Mouse (Mus musculus) erythroblast, embryonic 14.5 days (primary cell): Measurements from ENCODE around the gene Kifc3.

Experiments used
- GATA1 ChIP-seq: IDR thresholded peaks from 2 replicates; pipeline ENCODE4 v1.6.1; 2012; ENCODE audit warnings: low read length, inconsistent platforms, mixed read lengths
- TAL1 ChIP-seq: IDR thresholded peaks from 3 replicates; pipeline ENCODE4 v1.6.1; 2012; ENCODE audit warnings: low read length, inconsistent platforms, mixed read lengths

DNA sequence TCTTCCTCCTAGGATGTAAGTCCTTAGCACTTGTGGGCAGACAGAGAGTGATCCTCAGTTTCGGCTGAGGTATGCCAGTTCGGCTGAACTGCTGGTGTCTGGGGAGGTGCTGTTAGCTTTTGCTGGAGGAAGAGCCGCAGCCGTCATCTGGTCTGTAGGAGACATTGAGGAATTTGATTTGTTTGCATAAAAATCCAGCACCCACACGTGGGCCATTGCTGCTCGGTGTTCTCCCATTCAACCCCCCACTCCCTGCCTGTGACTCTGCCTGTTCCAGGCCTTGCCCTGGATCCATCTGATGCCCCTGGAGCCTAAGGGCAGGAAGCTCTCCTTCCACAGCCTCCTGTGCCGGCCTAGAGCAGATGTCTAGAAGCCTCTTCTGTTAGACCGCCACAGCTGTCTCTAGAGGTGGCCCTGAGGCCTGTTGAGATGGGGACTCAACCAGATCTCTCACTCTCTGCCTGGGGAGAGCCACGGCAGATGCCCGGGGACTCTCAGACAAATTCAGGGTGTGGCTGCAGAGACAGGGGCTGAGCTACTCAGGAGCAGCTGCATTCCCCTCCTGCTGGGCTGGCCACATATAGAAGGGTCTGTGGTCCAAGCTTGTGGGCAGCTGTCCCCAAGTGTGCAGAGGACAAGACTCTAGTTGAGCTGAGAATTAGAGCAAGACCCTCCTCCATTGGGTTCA lies 117.7 kb downstream of the Kifc3 start:
- TF ChIP-seq GATA1 (no peak), TAL1 (no peak)
